Mouse (Mus musculus) hindbrain, embryonic 14.5 days (tissue): ENCODE data around the gene Ppif. TPM values are rescaled to one million over a fixed set of nuclear protein-coding genes. Genes with fewer than 3 reads are reported as not detected.

Experiments
- ATAC-seq: fragments of 200-750 bp; cut with Nextera tagmentation; 2 replicates; pipeline ENCODE4 v1.8.0; 2017; ENCODE audit warnings: moderate number of reproducible peaks, mild to moderate bottlenecking, moderate TSS enrichment, moderate library complexity; ENCODE audit not compliant: low FRiP score
- DNase-seq: peaks from one replicate; pipeline ENCODE4 v3.0.0-alpha.2; 2015; ENCODE audit warnings: low spot score
- H3K27ac ChIP-seq: fragments of 300-500 bp; sonication (generic); 2 replicates; pipeline ENCODE4 v1.5.1; 2014; ENCODE audit warnings: mild to moderate bottlenecking, moderate library complexity
- H3K27me3 ChIP-seq: fragments of 300-500 bp; sonication (generic); 2 replicates; pipeline ENCODE4 v1.6.1; 2014; ENCODE audit warnings: mild to moderate bottlenecking, low read length, mixed read lengths; ENCODE audit not compliant: control insufficient read depth, insufficient read depth
- H3K36me3 ChIP-seq: fragments of 300-500 bp; sonication (generic); replicated peaks from 2 replicates; pipeline ENCODE4 v1.6.1; 2014; ENCODE audit not compliant: control insufficient read depth, insufficient read depth
- H3K4me1 ChIP-seq: fragments of 300-500 bp; sonication (generic); replicated peaks from 2 replicates; pipeline ENCODE4 v1.6.1; 2014; ENCODE audit warnings: antibody characterized with exemption, low read length, mixed read lengths; ENCODE audit not compliant: control insufficient read depth, insufficient read depth
- H3K4me2 ChIP-seq: fragments of 300-500 bp; sonication (generic); replicated peaks from 2 replicates; pipeline ENCODE4 v1.6.1; 2014; ENCODE audit warnings: mild to moderate bottlenecking, moderate library complexity
- H3K4me3 ChIP-seq: fragments of 300-500 bp; sonication (generic); replicated peaks from 2 replicates; pipeline ENCODE4 v1.5.1; 2014; ENCODE audit warnings: mild to moderate bottlenecking, low read length
- H3K9ac ChIP-seq: fragments of 300-500 bp; sonication (generic); 2 replicates; pipeline ENCODE4 v1.6.1; 2014
- H3K9me3 ChIP-seq: fragments of 300-500 bp; sonication (generic); 2 replicates; pipeline ENCODE4 v1.6.1; 2016; ENCODE audit warnings: low read length; ENCODE audit not compliant: control insufficient read depth
- WGBS: fragments of 180-500 bp; shearing (Covaris S2); extraction: QIAGEN DNeasy Blood & Tissue Kit; methylation state at CpG from one replicate; pipeline ENCODE4 v1.1.7; 2014; 5-methylcytosine and 5-hydroxymethylcytosine counted together
- polyA plus RNA-seq: library from polyadenylated mRNA; unstranded; fragments of >200 nt; fragmentation: Nextera tagmentation; extraction: Ambion mirVana; gene quantifications from 2 replicates; pipeline ENCODE4 v1.2.1, GENCODE M21; 2014

The Ppif gene
- polyA plus RNA-seq, 1 experiment from 2014 or later, result 29.5 TPM

DNA sequence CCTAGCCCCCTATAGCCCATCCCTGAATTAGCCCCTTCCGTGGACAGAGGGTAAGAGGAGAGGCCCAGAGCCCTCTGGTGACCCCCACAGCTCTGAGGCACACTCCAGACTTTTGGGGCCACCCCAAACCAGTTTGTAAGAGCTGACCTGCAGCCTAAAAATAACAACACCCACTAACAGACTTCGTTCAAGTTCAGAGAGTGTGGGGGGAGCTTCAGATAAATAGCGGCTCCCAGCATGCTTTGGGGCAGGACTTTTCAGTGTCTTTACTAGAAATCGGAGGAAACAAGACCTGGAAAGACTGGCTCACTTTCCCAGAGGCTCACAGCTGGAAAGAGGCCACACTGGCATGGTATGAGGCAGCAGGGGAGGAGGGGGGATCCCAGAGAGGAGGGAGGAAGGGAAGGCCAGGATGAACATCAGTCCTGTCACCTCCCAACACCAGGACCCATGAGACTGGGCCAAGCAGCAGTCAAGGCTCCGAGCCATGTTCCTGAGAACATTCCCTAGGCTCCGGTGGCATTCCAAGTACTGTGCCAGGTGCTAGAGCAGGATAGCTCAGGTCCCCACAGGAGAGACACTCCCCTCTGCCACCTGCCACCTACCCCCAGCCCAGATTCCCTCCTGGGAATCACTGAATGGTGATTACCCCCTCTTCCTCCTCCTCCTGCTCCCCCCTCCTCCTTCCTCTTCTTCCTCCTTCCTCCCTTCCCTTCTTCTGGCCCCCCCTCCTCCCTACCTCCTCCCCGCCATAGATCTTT, 54.2 kb downstream of the Ppif start:
- WGBS, result 77% methylated on average over 7 of the region's 7 CpGs
- H3K4me3 ChIP-seq, result no peak overlapping the region

DNA sequence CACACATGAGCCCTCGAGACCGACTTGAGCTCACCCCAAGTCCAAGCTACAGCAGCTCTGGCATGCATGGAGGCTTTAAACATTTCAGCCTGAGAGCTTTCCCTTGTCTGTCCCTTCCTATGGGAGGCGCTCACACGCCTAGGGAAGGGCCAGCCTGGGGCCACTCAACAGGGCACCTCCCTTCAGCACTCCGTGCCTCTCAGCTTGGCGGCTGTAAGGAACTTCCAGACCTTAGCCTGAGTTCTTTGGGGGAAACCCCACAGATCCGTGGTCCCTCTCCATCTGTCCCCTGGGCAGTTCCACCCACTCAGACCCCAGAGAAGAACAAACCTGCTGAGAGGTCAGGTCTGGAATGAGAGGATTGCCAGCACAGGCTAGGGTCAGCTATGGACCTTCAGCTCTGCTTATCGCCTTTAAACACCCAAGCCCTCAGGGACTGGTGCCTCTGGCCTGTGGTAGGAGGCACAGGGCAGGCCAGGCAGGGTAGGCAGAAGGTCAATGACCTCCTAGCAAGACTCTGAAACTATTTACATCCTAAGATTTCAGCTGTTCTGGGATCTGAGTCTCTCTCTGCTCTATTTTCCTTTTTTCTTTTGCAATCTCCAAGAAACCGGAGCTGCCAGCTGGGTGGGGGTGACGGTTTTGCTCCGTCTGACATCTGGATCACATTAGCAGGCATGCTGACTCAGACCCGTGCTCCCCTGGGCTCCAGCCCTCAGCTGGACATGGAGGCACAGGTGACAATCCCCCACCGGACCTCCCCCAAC, 55.4 kb downstream of the Ppif start:
- H3K4me3 ChIP-seq, result no peak overlapping the region
- ATAC-seq (no peak), DNase-seq (no peak)
- H3K27me3 ChIP-seq, result no peaks in the 10 kb centered on the region
- 58% methylated on average over 13 of the region's 13 CpGs for WGBS
- no peaks in the 10 kb centered on the region for H3K9me3 ChIP-seq
- H3K9ac ChIP-seq, result no peak overlapping the region
- no peak overlapping the region for H3K27ac ChIP-seq
- H3K4me1 ChIP-seq, result 0 out of 2 replicates have a peak, but pooled peaks cover 3% of the 10 kb centered on the region
- no peak overlapping the region for H3K4me2 ChIP-seq
- H3K36me3 ChIP-seq, result no peaks in the 10 kb centered on the region

More for the DNA sequence above, 54.2 kb downstream of the Ppif start:
- ATAC-seq (no peak), DNase-seq (no peak)
- no peaks in the 10 kb centered on the region for H3K9me3 ChIP-seq
- H3K4me1 ChIP-seq, result 0 out of 2 replicates have a peak, but pooled peaks cover 3% of the 10 kb centered on the region
- H3K9ac ChIP-seq, result no peak overlapping the region
- H3K36me3 ChIP-seq, result no peaks in the 10 kb centered on the region
- no peak overlapping the region for H3K4me2 ChIP-seq
- no peaks in the 10 kb centered on the region for H3K27me3 ChIP-seq
- no peak overlapping the region for H3K27ac ChIP-seq

Other genes with a start within 250 kb of the Ppif start
- gene Zmiz1, start 235.0 kb upstream of the Ppif start, polyA plus RNA-seq, result 70.0 and 70.6 TPM in 2 replicates
- gene Zcchc24, start 74.9 kb downstream of the Ppif start, polyA plus RNA-seq, result 18.5 and 19.0 TPM in 2 replicates
- 2.9 and 3.2 TPM in 2 replicates for gene Anxa11, start 148.0 kb downstream of the Ppif start, polyA plus RNA-seq
- not detected in 2 replicates for gene Plac9a, start 208.9 kb downstream of the Ppif start, polyA plus RNA-seq
- gene Tmem254a, start 233.5 kb downstream of the Ppif start, polyA plus RNA-seq, result 5.5 and 6.3 TPM in 2 replicates
- not detected in 2 replicates for gene Cphx1, start 244.2 kb downstream of the Ppif start, polyA plus RNA-seq